Mouse (Mus musculus) ES-Bruce4 (cell line): Measurements from ENCODE around the gene Eno2.

Experiments
- CTCF ChIP-seq: IDR thresholded peaks from one replicate; pipeline ENCODE4 v1.8.1; 2011; ENCODE audit warnings: low read depth, low read length
- EP300 ChIP-seq: IDR thresholded peaks from 2 replicates; pipeline ENCODE4 v1.6.1; 2011; ENCODE audit warnings: low read depth, low read length; ENCODE audit not compliant: insufficient read depth
- POLR2A ChIP-seq: IDR thresholded peaks from one replicate; pipeline ENCODE4 v1.8.1; 2011; ENCODE audit warnings: low read length; ENCODE audit not compliant: insufficient read depth

DNA sequence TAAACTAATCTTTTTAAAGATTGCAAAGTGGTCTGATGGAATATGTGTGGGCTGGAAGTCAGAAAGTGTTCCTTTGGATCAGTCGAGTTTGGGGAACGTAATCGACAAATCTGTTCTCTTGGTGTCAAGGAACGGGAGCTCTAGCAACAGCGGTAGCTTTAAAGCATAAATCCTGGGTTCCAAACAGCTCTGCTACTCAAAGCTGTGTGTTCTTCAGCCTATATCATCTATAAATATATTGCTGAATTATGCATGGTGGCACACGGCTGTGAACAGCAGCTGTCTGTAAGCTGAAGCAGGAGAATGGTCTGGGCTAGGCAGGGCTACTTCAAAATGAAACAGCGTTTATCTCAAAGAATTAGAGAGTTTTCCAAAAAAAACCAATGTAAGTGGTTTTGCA, 11.4 kb upstream of the Eno2 start:
- TF ChIP-seq CTCF (no peak), POLR2A (no peak), EP300 (no peak)
